Mouse (Mus musculus) limb, embryonic 12.5 days (tissue): Measurements from ENCODE around the gene Fzd2. TPM values are rescaled to one million over a fixed set of nuclear protein-coding genes. Genes with fewer than 3 reads are reported as not detected.

Experiments used
- ATAC-seq: fragments of 200-750 bp; cut with Nextera tagmentation; 2 replicates; pipeline ENCODE4 v1.8.0; 2017; ENCODE audit warnings: low read depth, moderate TSS enrichment; ENCODE audit not compliant: insufficient number of reproducible peaks, insufficient read depth, low FRiP score, low TSS enrichment
- H3K27ac ChIP-seq: fragments of 300-500 bp; sonication (generic); 2 replicates; pipeline ENCODE4 v1.5.1; 2016; ENCODE audit warnings: mild to moderate bottlenecking, moderate library complexity
- H3K27me3 ChIP-seq: fragments of 300-500 bp; sonication (generic); 2 replicates; pipeline ENCODE4 v1.6.1; 2016; ENCODE audit warnings: mild to moderate bottlenecking, moderate library complexity
- H3K36me3 ChIP-seq: fragments of 300-500 bp; sonication (generic); 2 replicates; pipeline ENCODE4 v1.6.1; 2016; ENCODE audit warnings: mild to moderate bottlenecking, moderate library complexity
- H3K4me1 ChIP-seq: fragments of 300-500 bp; sonication (generic); replicated peaks from 2 replicates; pipeline ENCODE4 v1.6.1; 2016
- H3K4me2 ChIP-seq: fragments of 300-500 bp; sonication (generic); 2 replicates; pipeline ENCODE4 v1.6.1; 2016; ENCODE audit warnings: mild to moderate bottlenecking, moderate library complexity
- H3K4me3 ChIP-seq: fragments of 300-500 bp; sonication (generic); replicated peaks from 2 replicates; pipeline ENCODE4 v1.5.1; 2016; ENCODE audit warnings: mild to moderate bottlenecking
- H3K9ac ChIP-seq: fragments of 300-500 bp; sonication (generic); replicated peaks from 2 replicates; pipeline ENCODE4 v1.6.1; 2016; ENCODE audit warnings: mild to moderate bottlenecking, moderate library complexity
- H3K9me3 ChIP-seq: fragments of 300-500 bp; sonication (generic); 2 replicates; pipeline ENCODE4 v1.6.1; 2016; ENCODE audit warnings: mild to moderate bottlenecking, moderate library complexity
- WGBS: fragments of 180-500 bp; shearing (Covaris S2); methylation state at CpG from one replicate; pipeline ENCODE4 v1.1.7; 2016; 5-methylcytosine and 5-hydroxymethylcytosine counted together
- polyA plus RNA-seq: library from polyadenylated mRNA; unstranded; fragments of >200 nt; fragmentation: Nextera tagmentation; extraction: Ambion mirVana; gene quantifications from 2 replicates; pipeline ENCODE4 v1.2.1, GENCODE M21; 2016

The Fzd2 gene
- polyA plus RNA-seq, 1 experiment from 2014 or later, result 82.7 TPM

DNA sequence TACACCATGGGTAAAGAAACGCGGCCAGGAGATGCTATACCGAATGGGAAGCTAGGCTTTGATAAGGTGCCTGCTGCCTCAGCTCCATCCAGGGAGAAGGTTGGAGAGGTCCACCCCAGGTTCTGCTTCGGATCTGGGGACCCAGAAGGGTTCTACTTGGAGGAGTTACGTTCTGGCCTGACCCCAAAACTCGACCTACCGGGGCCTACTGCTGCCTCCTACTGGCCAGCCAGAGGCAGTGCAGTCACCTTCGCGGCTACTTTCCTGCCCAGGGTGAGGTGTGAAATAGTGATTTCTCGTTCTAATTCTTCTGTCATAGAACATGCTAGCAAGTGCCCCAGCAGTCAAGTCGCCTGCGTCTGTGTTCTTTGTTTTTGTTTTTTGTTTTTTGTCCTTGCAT, 36.0 kb upstream of the Fzd2 start:
- H3K4me3 ChIP-seq, result no peak overlapping the region
- no peak overlapping the region for H3K27ac ChIP-seq
- ATAC-seq, result no peak
- no peak overlapping the region for H3K9ac ChIP-seq
- H3K36me3 ChIP-seq, result no peaks in the 10 kb centered on the region
- no peaks in the 10 kb centered on the region for H3K4me1 ChIP-seq
- no peaks in the 10 kb centered on the region; the same call in 1 of the 2 replicates for H3K27me3 ChIP-seq
- no peaks in the 10 kb centered on the region for H3K9me3 ChIP-seq
- 77% methylated on average over 12 of the region's 12 CpGs for WGBS
- no peak overlapping the region for H3K4me2 ChIP-seq

DNA sequence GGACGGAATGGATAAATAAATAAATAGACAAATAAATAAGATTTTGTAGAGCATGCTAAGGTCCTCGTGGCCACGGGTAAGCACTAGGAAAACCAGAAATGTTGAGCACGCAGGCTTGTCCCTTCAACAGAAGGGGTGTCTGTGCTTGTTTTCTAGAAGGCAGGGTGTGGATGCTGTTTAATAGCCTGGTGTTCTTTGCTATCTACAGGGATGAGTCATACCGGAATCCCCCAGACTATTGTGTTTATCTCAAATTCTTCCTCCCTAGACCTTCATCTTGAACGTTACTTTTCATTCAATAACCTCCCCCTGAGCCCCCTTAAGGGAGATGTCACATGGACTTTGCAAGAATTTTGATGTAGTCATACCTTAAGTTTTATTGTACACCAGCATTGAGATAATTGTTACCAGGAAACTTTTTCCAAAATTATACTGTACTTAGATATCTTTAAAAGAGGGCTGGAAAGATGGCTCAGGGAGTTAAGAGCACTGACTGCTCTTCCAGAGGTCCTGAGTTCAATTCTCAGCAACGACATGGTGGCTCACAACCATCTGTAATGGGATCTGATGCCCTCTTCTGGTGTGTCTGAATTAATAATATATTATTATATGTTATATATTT, 35.3 kb upstream of the Fzd2 start:
- no peak overlapping the region for H3K27ac ChIP-seq
- no peak for ATAC-seq
- no peak overlapping the region for H3K4me3 ChIP-seq
- no peaks in the 10 kb centered on the region for H3K36me3 ChIP-seq
- H3K9me3 ChIP-seq, result no peaks in the 10 kb centered on the region
- no peak overlapping the region for H3K4me2 ChIP-seq
- H3K27me3 ChIP-seq, result no peaks in the 10 kb centered on the region; the same call in 1 of the 2 replicates
- 0 out of 2 replicates have a peak, but pooled peaks cover 3% of the 10 kb centered on the region for H3K4me1 ChIP-seq
- no peak overlapping the region for H3K9ac ChIP-seq
- 84% methylated on average over 7 of the region's 7 CpGs for WGBS

DNA sequence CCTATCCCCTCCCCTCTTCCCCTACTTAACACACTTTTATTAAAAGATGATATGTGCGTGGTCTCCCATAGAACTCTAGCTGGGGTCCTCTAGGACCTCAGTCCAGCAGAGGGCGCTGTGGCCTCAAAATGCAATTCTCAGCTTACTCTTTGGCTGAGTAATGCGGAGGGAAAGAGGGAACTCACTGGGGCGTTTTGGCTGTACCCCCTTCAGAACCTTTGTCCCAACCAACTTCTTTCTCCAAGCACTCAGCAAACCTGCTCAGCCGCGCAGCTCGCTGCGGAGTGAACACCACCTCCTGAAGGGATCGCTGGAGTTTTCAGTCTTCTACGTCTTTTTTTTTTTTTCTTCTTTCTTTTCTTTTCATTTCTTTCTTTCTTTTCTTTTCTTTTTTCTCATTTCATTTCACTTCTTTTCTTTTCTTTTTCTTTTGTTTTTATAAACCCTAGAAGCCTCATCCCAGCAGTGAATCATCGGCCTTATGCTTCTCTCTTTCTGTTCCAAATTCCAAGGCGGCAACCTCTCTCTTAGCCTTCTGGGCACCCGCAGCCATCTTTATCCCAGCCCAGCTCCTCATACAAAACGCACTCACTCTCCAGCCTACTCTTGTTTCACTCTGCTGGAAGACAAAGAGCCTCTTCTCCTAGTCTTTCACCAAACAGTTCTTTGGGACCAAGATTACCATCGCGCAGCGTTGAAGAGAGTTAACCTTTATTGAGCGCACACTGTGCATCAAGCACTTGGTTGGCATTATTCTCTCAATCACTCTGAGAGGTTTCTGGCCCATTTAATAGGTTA, 31.1 kb upstream of the Fzd2 start:
- 14% methylated on average over 18 of the region's 18 CpGs for WGBS
- H3K36me3 ChIP-seq, result no peaks in the 10 kb centered on the region

DNA sequence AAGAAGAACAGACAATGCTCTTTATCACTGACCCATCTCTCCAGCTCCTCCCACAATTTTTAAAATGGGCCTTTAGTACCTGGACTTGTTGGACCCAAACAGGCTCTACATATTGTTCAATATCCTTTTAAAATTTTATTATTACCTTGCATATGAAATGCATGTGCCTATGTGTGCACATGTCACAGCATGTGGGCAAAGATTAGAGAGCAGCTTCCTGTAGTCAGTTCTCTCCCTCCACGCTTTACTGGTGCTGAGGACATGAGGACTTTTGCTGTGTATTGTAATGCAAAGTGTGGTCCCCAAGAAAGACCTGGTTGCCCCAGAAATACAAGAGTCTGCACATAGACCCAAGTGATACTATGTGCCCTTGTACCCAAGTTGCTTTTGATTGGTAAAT, 29.2 kb upstream of the Fzd2 start:
- H3K36me3 ChIP-seq, result no peaks in the 10 kb centered on the region
- no peak for ATAC-seq
- H3K27me3 ChIP-seq, result no peaks in the 10 kb centered on the region; the same call in none of the 2 replicates
- no peak overlapping the region for H3K9ac ChIP-seq
- 76% methylated on average over 1 of the region's 1 CpGs for WGBS
- no peak overlapping the region for H3K4me3 ChIP-seq
- no peak overlapping the region for H3K27ac ChIP-seq
- H3K4me2 ChIP-seq, result no peak overlapping the region
- no peaks in the 10 kb centered on the region for H3K9me3 ChIP-seq
- H3K4me1 ChIP-seq, result peaks cover 32% of the 10 kb centered on the region

More for the DNA sequence above, 31.1 kb upstream of the Fzd2 start:
- Histone ChIP-seq H3K9ac (peak overlapping the region; percentile 44; the same call in 1 of the 2 replicates), H3K4me3 (peak overlapping the region; percentile 22; the same call in 1 of the 2 replicates), H3K4me2 (peak overlapping the region; percentile 50), H3K4me1 (peaks cover 16% of the 10 kb centered on the region; the same call in 1 of the 2 replicates), H3K9me3 (no peaks in the 10 kb centered on the region), H3K27me3 (no peaks in the 10 kb centered on the region; the same call in none of the 2 replicates), H3K27ac (peak overlapping the region; percentile 71)
- ATAC-seq, result peak; percentile 77

DNA sequence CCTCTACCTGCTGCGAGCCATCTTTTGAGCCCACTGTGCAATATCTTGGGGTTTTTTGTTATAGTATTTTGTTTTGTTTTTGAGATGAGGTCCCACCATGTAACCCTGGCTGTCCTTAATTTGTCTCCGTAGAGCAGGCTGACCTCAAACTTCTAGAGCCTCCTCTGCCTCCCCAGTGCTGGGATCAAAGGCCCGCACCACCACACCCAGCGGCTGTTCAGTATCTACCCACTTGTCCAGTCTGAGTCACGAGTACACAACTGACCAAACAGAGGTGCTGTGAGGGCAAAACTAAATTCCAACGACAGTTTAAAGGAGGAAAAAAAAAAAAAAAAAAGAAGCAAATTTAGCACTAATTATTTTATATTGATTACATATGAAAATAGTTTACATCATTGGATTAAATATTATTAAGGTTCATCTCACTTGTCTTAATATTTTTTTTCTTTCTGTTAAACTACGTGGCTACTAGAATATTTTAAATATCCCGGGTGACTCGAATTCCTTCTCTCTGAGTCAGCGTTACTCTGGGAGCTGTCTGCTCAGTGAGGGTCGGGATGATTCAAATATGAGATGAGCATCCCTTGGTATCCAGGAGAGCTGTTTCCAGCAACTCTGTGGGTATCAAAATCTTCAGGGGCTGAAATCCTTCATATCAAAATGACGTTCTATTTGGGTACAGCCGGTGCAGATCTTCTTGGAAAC, 28.0 kb upstream of the Fzd2 start:
- H3K4me3 ChIP-seq, result no peak overlapping the region
- no peak overlapping the region for H3K4me2 ChIP-seq
- no peaks in the 10 kb centered on the region; the same call in 1 of the 2 replicates for H3K27me3 ChIP-seq
- ATAC-seq, result no peak
- H3K9me3 ChIP-seq, result no peaks in the 10 kb centered on the region
- WGBS, result 64% methylated on average over 13 of the region's 13 CpGs
- H3K36me3 ChIP-seq, result no peaks in the 10 kb centered on the region
- peaks cover 37% of the 10 kb centered on the region for H3K4me1 ChIP-seq
- no peak overlapping the region for H3K9ac ChIP-seq
- no peak overlapping the region for H3K27ac ChIP-seq

DNA sequence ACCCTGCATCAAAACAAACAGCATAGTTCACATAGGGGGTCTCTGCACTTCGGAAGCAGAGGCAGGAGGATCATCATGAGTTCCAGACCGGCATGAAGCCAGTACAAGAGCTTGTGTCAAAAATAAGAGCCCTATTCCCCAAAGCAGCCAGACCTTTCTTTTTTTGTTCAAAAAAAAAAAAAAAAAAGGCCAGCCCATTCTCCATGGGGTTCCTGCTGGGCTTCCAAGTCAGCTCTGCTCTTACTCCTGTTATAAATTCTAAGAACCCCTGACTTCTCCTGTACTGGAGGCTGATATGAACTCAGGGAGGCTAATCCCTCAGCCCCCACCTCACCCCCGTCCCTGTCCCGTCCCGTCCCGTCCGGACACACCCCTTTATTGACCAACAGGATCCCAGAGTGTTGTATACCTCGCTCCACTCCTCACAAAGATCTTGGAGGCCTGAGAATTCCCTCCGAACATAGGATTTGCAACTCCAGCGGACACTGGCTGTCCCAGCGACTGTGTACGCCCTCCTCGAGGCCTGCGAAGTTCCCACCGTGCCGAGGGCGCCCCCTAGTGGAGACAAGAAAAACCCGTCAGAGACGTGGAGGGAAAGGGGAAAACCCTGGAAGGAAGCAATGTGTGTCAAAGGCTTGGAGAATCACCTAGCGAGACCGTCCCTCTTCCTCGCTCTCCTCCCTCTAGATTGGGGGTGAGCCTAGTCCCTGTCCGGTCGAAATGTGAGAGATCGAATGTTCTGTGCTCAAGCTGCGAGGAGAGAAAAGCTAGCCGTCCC, 25.7 kb upstream of the Fzd2 start:
- Histone ChIP-seq H3K4me3 (peak overlapping the region; percentile 39), H3K9ac (peak overlapping the region; percentile 66), H3K36me3 (no peaks in the 10 kb centered on the region), H3K27me3 (peaks cover 5% of the 10 kb centered on the region), H3K9me3 (no peaks in the 10 kb centered on the region), H3K4me1 (peaks cover 54% of the 10 kb centered on the region), H3K4me2 (peak overlapping the region; percentile 61), H3K27ac (peak overlapping the region; percentile 84)
- ATAC-seq, result peak; percentile 24; the same call in 1 of the 2 replicates
- WGBS, result 9% methylated on average over 27 of the region's 27 CpGs

DNA sequence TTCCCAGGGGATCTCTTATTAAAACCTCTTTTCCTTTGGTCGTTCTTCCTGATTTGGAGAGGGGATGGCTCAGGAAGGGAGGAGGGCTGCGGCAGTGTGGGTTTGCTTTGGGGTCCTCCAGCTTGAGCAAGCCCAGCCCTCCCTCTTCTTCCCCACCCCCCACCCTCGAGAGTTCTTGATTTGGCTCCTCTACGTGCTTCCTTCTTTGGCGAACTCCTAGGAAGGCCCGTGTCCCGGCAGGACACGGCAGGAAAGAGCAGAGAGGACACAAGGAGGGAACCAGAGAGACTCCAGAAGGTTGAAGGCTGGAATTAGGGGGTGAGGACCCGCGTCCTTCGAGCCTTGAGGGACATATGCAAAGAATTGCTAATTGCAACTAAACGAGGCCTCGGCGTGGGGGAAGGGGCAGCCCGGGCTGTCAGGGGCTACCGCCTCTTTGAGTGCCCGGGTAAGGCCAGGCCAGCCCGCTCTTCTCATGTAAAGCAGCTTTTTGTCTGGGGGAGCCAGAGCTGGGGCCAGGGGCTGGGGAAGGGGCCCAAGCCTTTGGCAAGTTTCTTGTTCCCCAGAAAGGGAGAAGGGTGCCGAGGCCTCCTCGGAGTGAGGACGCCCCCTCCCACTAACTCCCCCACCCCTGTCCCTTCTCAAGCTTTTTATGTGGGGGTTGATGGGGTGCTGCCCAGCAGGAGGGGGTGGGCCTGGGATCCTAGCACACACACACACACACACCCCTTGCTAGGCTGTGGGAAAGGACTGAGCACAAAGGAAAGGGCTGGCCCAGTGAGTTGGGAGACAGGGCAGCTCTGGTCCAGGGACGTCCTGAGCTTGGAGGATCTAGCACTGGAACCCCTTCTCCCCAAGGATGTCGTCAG, 24.8 kb upstream of the Fzd2 start, which contains the start of gene Gm11627:
TSS of gene Gm11627 (minus strand) at position 297 of the 869 bp plus-strand sequence.
- Histone ChIP-seq H3K4me2 (peak within 1 kb of the TSS; percentile 61), H3K9me3 (no peaks in the 10 kb centered on the region), H3K36me3 (no peaks in the 10 kb centered on the region), H3K9ac (peak within 1 kb of the TSS; percentile 66), H3K27me3 (peaks cover 5% of the 10 kb centered on the region), H3K4me3 (peak within 1 kb of the TSS; percentile 39), H3K4me1 (peaks cover 54% of the 10 kb centered on the region), H3K27ac (peak within 1 kb of the TSS; percentile 84)
- 0 out of 2 replicates have a peak, but pooled peaks have one; percentile 40 for ATAC-seq
- WGBS, result 10% methylated on average over 23 of the region's 23 CpGs

DNA sequence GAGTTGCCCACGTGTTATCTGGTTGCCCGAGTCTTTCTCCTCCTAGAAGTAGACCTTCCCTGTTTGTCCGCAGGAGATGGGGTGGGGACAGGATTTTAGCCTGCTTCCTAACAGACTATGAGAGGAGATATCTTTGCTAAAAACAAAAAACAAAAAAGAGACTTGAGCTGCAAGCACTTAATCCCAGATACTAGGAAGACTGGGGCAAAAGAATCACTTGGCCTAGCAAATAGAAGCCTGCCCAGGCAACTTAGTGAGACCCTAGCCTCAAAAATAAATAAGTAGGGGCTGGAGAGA, 24.2 kb upstream of the Fzd2 start:
- no peak for ATAC-seq
- WGBS, result 62% methylated on average over 3 of the region's 3 CpGs
- H3K9me3 ChIP-seq, result no peaks in the 10 kb centered on the region
- no peaks in the 10 kb centered on the region for H3K36me3 ChIP-seq
- H3K9ac ChIP-seq, result peak overlapping the region; percentile 66; the same call in 1 of the 2 replicates
- peak overlapping the region; percentile 39 for H3K4me3 ChIP-seq
- H3K27me3 ChIP-seq, result peaks cover 5% of the 10 kb centered on the region
- peak overlapping the region; percentile 84 for H3K27ac ChIP-seq
- peak overlapping the region; percentile 61 for H3K4me2 ChIP-seq
- peaks cover 54% of the 10 kb centered on the region for H3K4me1 ChIP-seq

DNA sequence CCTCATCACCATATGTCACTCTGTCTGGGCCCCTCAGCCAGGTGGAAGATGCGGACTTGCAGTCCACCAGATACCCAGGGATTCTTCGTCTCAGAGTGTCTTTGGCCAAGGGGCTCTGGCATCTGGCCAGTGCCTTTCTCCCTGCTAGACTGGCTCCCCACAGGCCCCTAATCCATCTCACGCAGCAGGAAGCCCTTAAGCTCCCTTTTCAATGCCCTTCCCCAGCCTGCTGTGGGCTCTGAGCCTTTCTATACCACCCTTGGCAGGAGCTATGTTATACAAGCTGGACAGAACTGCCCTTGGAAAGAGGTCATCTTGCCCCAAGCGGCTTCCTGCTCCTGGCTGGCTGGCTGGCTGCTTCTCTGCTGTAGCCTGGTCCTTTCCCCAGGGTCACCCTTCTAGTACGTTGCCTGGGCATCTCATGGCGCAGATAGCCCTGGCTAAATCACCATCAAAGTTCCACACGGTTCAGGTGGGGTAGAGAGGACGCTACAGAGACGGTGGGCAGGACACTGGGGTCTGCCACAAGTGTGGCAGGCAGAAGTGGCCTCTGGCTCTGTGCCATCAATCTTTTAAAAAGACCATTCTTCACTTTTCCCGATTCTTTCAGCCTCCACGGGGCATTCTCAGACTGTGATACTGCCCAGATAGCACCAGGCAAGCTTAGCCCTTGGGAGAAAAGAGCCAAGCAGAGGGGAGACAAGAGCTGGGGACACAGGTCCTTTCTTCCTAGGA, 22.7 kb upstream of the Fzd2 start:
- peaks cover 5% of the 10 kb centered on the region for H3K27me3 ChIP-seq
- H3K4me3 ChIP-seq, result no peak overlapping the region
- no peaks in the 10 kb centered on the region for H3K36me3 ChIP-seq
- no peak overlapping the region for H3K4me2 ChIP-seq
- peak overlapping the region; percentile 82 for H3K27ac ChIP-seq
- H3K9ac ChIP-seq, result no peak overlapping the region; the same call in 1 of the 2 replicates
- WGBS, result 34% methylated on average over 11 of the region's 11 CpGs
- H3K4me1 ChIP-seq, result peaks cover 50% of the 10 kb centered on the region
- ATAC-seq, result no peak
- peaks cover 7% of the 10 kb centered on the region; the same call in 1 of the 2 replicates for H3K9me3 ChIP-seq
